Comparison of ENCODE assay signal across 22 mouse cellular contexts in genomic region chr2:49067886-49068285, GRCm38 (mm10).
A peak's percentile ranks its signal among the peaks of the same experiment; 100 is the strongest.
DNase-seq lines count a peak whose midpoint lies in the region; ATAC-seq lines count a peak whose summit lies in the region.
"Had no signal": no experiment of that assay in that cellular context is flagged by ENCODE, and none has a peak within 500 bp of the region (broad histone marks: within the 10 kb centered on the region; RNA-seq: fewer than 3 reads in every experiment).

No protein-coding gene starts in this region.

- H3K36me3 ChIP-seq in intestine, embryonic 16.5 days (ENCODE audit: control insufficient read depth, insufficient read depth, low read length) = no peaks in the 10 kb centered on the region
- H3K36me3 ChIP-seq: embryonic facial prominence, embryonic 13.5 days; heart, embryonic 10.5 days; hindbrain, embryonic 10.5 days; intestine, embryonic 15.5 days had no signal

- H3K4me3 ChIP-seq in intestine, embryonic 16.5 days (ENCODE audit: low read length) = no peak overlapping the region
- H3K4me3 ChIP-seq: embryonic facial prominence, embryonic 13.5 days; forebrain, embryonic 13.5 days; gastrocnemius, adult 2 months; heart, embryonic 10.5 days; hindbrain, embryonic 10.5 days; intestine, embryonic 15.5 days had no signal

- H3K9me3 ChIP-seq in intestine, embryonic 16.5 days (ENCODE audit: control insufficient read depth, low read length) = no peaks in the 10 kb centered on the region
- H3K9me3 ChIP-seq: embryonic facial prominence, embryonic 13.5 days; forebrain, embryonic 13.5 days; heart, embryonic 10.5 days; hindbrain, embryonic 10.5 days; intestine, embryonic 15.5 days had no signal

- no peak overlapping the region for H3K27ac ChIP-seq in intestine, embryonic 16.5 days (ENCODE audit: low read length)
- H3K27ac ChIP-seq: embryonic facial prominence, embryonic 13.5 days; forebrain, embryonic 13.5 days; gastrocnemius, adult 2 months; heart, embryonic 10.5 days; hindbrain, embryonic 10.5 days; hindbrain, embryonic 14.5 days; intestine, embryonic 15.5 days had no signal

- no peaks in the 10 kb centered on the region for H3K4me1 ChIP-seq in intestine, embryonic 16.5 days (ENCODE audit: control insufficient read depth, insufficient read depth, low read length)
- H3K4me1 ChIP-seq: embryonic facial prominence, embryonic 13.5 days; forebrain, embryonic 13.5 days; heart, embryonic 10.5 days; hindbrain, embryonic 10.5 days; intestine, embryonic 15.5 days had no signal

- no peak overlapping the region for H3K4me2 ChIP-seq in intestine, embryonic 16.5 days (ENCODE audit: low read depth, low read length)
- H3K4me2 ChIP-seq: embryonic facial prominence, embryonic 13.5 days; forebrain, embryonic 13.5 days; hindbrain, embryonic 14.5 days; intestine, embryonic 15.5 days had no signal

- H3K9ac ChIP-seq in intestine, embryonic 16.5 days (ENCODE audit: low read depth, low read length) = no peak overlapping the region
- H3K9ac ChIP-seq: embryonic facial prominence, embryonic 13.5 days; forebrain, embryonic 13.5 days; forebrain, postnatal 0 days; hindbrain, embryonic 14.5 days; intestine, embryonic 15.5 days had no signal

- peak; percentile 51 for ATAC-seq in megakaryocyte, adult 5-6 weeks (ENCODE audit: poor library complexity, severe bottlenecking)
- no peak for ATAC-seq in activated CD4-positive, CD25-positive, alpha-beta regulatory T cell, adult 4 months
- no peak for ATAC-seq in intestine, embryonic 16.5 days
- ATAC-seq: forebrain, embryonic 13.5 days; forebrain, postnatal 0 days; intestine, embryonic 15.5 days had no signal

- no peaks in the 10 kb centered on the region for H3K27me3 ChIP-seq in intestine, embryonic 16.5 days (replicated peaks; ENCODE audit: control insufficient read depth, insufficient read depth, low read length)
- H3K27me3 ChIP-seq: embryonic facial prominence, embryonic 13.5 days; forebrain, embryonic 13.5 days; intestine, embryonic 15.5 days had no signal

- DNase-seq in A20 (ENCODE audit: low read depth, low spot score) (peak; percentile 49), MEL-GATA-1-ER (ENCODE audit: extremely low read depth, low read depth) (peak; percentile 45)
- DNase-seq in heart, postnatal 14 days = no peak
- no peak for DNase-seq in left cerebral cortex, adult 9 months (ENCODE audit: low spot score in 2 of 2)
- DNase-seq: adrenal gland, adult 8-10 months; adrenal gland, postnatal 36 days; cerebellum, adult 2 months; cerebellum, postnatal 14 days; forebrain, postnatal 0 days; gastrocnemius, adult 2 months; gastrocnemius, postnatal 25 days; heart, adult 11 months; heart, postnatal 10 days had no signal

- intact Hi-C loops in heart, postnatal 14 days (cut with DNase I) = no loop called here

Comparison
In these comparisons a context has a peak if more than half of its experiments do, and no peak if none do; other contexts are left out.
1. DNase-seq: peak in A20 (single experiment) and MEL-GATA-1-ER (single experiment); none in heart, postnatal 14 days (0 of 2) and left cerebral cortex, adult 9 months (0 of 2).